8 mouse cellular contexts compared by ENCODE assay signal in the genomic region with DNA sequence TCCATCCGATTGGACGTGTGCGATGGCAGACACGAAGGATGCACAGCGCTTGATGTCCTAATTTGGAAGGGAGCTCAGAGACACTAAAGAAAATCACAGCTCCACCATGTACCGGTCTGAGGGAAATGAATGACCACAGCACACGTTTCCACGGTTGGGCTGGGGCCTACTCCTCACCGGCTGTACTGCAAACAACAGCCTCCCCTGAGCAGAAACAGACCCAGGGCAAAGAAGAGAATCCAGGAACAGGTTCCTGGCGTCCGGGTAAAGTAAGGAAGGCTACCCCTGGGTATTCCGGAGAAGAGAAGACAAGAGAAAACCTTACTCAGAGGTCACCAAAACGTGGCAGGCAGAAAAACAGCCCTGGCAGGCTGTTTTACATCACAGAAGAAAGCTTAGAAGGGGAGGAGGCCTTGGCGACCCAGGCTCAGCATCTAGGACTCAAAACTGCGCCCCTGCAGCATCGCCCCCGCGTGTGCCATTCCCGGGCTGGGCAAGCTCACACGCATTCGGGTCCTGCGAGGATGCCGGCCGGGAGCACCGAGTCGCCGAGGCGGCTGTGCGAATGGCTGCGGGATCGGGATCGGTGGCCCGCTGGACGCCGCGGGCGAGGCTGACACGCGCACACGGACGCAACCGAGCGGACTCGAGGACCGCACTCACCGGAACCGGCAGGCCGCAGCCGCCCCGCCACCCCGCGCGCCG. TPM values are rescaled to one million over a fixed set of nuclear protein-coding genes. Genes with fewer than 3 reads are reported as not detected.
DNase-seq lines count a peak whose midpoint lies in the region; ATAC-seq and TF ChIP-seq lines count a peak whose summit lies in the region.

No protein-coding gene starts in this region.

- H3K36me3 ChIP-seq in testis, adult 2 months (ENCODE audit: control insufficient read depth, insufficient read depth, low read length) = no peaks in the 10 kb centered on the region
- H3K36me3 ChIP-seq in forebrain, postnatal 0 days (ENCODE audit: insufficient read depth) = no peaks in the 10 kb centered on the region
- no peaks in the 10 kb centered on the region for H3K36me3 ChIP-seq in midbrain, embryonic 15.5 days (replicated peaks)

- H3K4me3 ChIP-seq in cerebellum, adult 2 months (replicated peaks; ENCODE audit: insufficient read depth, low read depth, low read length) = peak overlapping the region; percentile 79
- peak overlapping the region; percentile 95 for H3K4me3 ChIP-seq in testis, adult 2 months (ENCODE audit: control insufficient read depth, low read depth, low read length)
- peak overlapping the region; percentile 70 for H3K4me3 ChIP-seq in forebrain, postnatal 0 days (ENCODE audit: low read depth, low read length)
- peak overlapping the region; percentile 95 for H3K4me3 ChIP-seq in midbrain, embryonic 15.5 days

- no peaks in the 10 kb centered on the region for H3K9me3 ChIP-seq in forebrain, postnatal 0 days (ENCODE audit: low read length)
- no peaks in the 10 kb centered on the region for H3K9me3 ChIP-seq in midbrain, embryonic 15.5 days

- peak; percentile 84 for ATAC-seq in forebrain, postnatal 0 days
- ATAC-seq in midbrain, embryonic 15.5 days (replicated peaks) = peak; percentile 79

- H3K4me1 ChIP-seq in cerebellum, adult 2 months (ENCODE audit: control insufficient read depth, insufficient read depth, low read length) = peaks cover 8% of the 10 kb centered on the region
- peaks cover 18% of the 10 kb centered on the region for H3K4me1 ChIP-seq in testis, adult 2 months (ENCODE audit: control insufficient read depth, insufficient read depth, low read length)
- H3K4me1 ChIP-seq in forebrain, postnatal 0 days (ENCODE audit: insufficient read depth) = peaks cover 4% of the 10 kb centered on the region; the same call in 1 of the 2 replicates
- peaks cover 29% of the 10 kb centered on the region for H3K4me1 ChIP-seq in midbrain, embryonic 15.5 days

- DNase-seq in cerebellum, adult 2 months = peak in 1 of 2 experiments; percentile 51
- no peak for DNase-seq in cerebellum, adult 9-11 months
- no peak for DNase-seq in testis, postnatal 10 days (ENCODE audit: low spot score)
- DNase-seq in forebrain, postnatal 0 days = peak; percentile 76
- DNase-seq in left cerebral cortex, adult 8-10 months (ENCODE audit: low spot score in 2 of 2) = peak; percentile 32 to 33
- no peak for DNase-seq in c-Kit-positive CD71-positive TER-119-positive erythroid progenitor cells, embryonic 14.5 days (ENCODE audit: low spot score)

- no peak for TF ChIP-seq CTCF in cerebellum, adult 2 months (IDR thresholded peaks at IDR 0.05; ENCODE audit: borderline replicate concordance, insufficient read depth, low read depth, low read length)
- no peak for TF ChIP-seq CTCF in testis, adult 2 months (IDR thresholded peaks at IDR 0.05; ENCODE audit: control insufficient read depth, insufficient read depth, insufficient replicate concordance, low read depth, low read length)
- TF ChIP-seq CTCF in forebrain, postnatal 0 days (IDR thresholded peaks at IDR 0.05; ENCODE audit: low read depth) = peak; percentile 11; the same call in 1 of the 2 replicates

- H3K9ac ChIP-seq in forebrain, postnatal 0 days = peak overlapping the region; percentile 85
- peak overlapping the region; percentile 95 for H3K9ac ChIP-seq in midbrain, embryonic 15.5 days

- no peak for TF ChIP-seq POLR2A in cerebellum, adult 2 months (IDR thresholded peaks at IDR 0.05; ENCODE audit: borderline replicate concordance, insufficient read depth, low read length)
- peak; percentile 55 for TF ChIP-seq POLR2A in testis, adult 2 months (IDR thresholded peaks at IDR 0.05; ENCODE audit: control insufficient read depth, low read depth, low read length)

- H3K27me3 ChIP-seq in cerebellum, adult 2 months (ENCODE audit: control insufficient read depth, insufficient read depth, low read length) = no peaks in the 10 kb centered on the region
- no peaks in the 10 kb centered on the region for H3K27me3 ChIP-seq in testis, adult 2 months (ENCODE audit: control insufficient read depth, insufficient read depth, low read length)
- no peaks in the 10 kb centered on the region for H3K27me3 ChIP-seq in forebrain, postnatal 0 days (ENCODE audit: insufficient read depth, low read length)
- no peaks in the 10 kb centered on the region for H3K27me3 ChIP-seq in midbrain, embryonic 15.5 days (replicated peaks)

- H3K27ac ChIP-seq in cerebellum, adult 2 months (ENCODE audit: insufficient read depth, low read length) = peak overlapping the region; percentile 71
- H3K27ac ChIP-seq in testis, adult 2 months (ENCODE audit: control insufficient read depth, insufficient read depth, low read depth, low read length) = peak overlapping the region; percentile 41
- H3K27ac ChIP-seq in forebrain, postnatal 0 days (ENCODE audit: low read depth, low read length) = peak overlapping the region; percentile 93
- H3K27ac ChIP-seq in midbrain, embryonic 15.5 days = peak overlapping the region; percentile 96

- peak overlapping the region; percentile 58 for H3K4me2 ChIP-seq in forebrain, postnatal 0 days (ENCODE audit: low read depth)
- peak overlapping the region; percentile 80 for H3K4me2 ChIP-seq in midbrain, embryonic 15.5 days

- WGBS in cerebellum, adult 2 months = under 1% methylated on average over 54 of the region's 54 CpGs
- WGBS in forebrain, postnatal 0 days = 2% methylated on average over 54 of the region's 54 CpGs
- under 1% methylated on average over 54 of the region's 54 CpGs for WGBS in midbrain, embryonic 15.5 days

RNA-seq across cellular contexts. Expression of a gene that starts 0.8 kb away (rescaled TPM):
- polyA plus RNA-seq in cerebellum, adult 2 months (2012; rRNA removed) = 43.8 and 44.8 TPM in 2 replicates
- polyA plus RNA-seq in testis, adult 2 months (2012; rRNA removed) = 38.2 and 40.1 TPM in 2 replicates
- 9.5 and 13.9 TPM in 2 replicates for total RNA-seq in forebrain, postnatal 0 days (2014; rRNA removed)
- polyA plus RNA-seq in forebrain, postnatal 0 days (2015; fragmentation: Nextera tagmentation; extraction: Ambion mirVana) = 3.0 and 4.9 TPM in 2 replicates
- total RNA-seq in left cerebral cortex, adult 8-10 months (2022) = 10 to 100 TPM; 67.5 to 74.8 (median 70.6) TPM
- polyA plus RNA-seq in midbrain, embryonic 15.5 days (2015; fragmentation: Nextera tagmentation; extraction: Ambion mirVana) = 7.0 and 8.0 TPM in 2 replicates

RNA-seq across cellular contexts. Expression of a gene that starts 32.5 kb away (rescaled TPM):
- polyA plus RNA-seq in cerebellum, adult 2 months (2012; rRNA removed) = 29.0 and 29.7 TPM in 2 replicates
- polyA plus RNA-seq in testis, adult 2 months (2012; rRNA removed) = 4.3 and 4.9 TPM in 2 replicates
- total RNA-seq in forebrain, postnatal 0 days (2014; rRNA removed) = 45.3 and 55.4 TPM in 2 replicates
- 7.0 and 8.0 TPM in 2 replicates for polyA plus RNA-seq in forebrain, postnatal 0 days (2015; fragmentation: Nextera tagmentation; extraction: Ambion mirVana)
- 10 to 100 TPM; 59.1 to 68.3 (median 61.0) TPM for total RNA-seq in left cerebral cortex, adult 8-10 months (2022)
- 12.8 and 13.6 TPM in 2 replicates for polyA plus RNA-seq in midbrain, embryonic 15.5 days (2015; fragmentation: Nextera tagmentation; extraction: Ambion mirVana)

Comparison
In these comparisons a context has a peak if more than half of its experiments do, and no peak if none do; other contexts are left out.
1. DNase-seq: peak in forebrain, postnatal 0 days (single experiment) and left cerebral cortex, adult 8-10 months (2 of 2); none in cerebellum, adult 9-11 months (single experiment), testis, postnatal 10 days (single experiment) and c-Kit-positive CD71-positive TER-119-positive erythroid progenitor cells, embryonic 14.5 days (single experiment).
2. H3K27ac ChIP-seq: peak in every context shown above with its lines; median percentile 96 in midbrain, embryonic 15.5 days; 93 in forebrain, postnatal 0 days; 71 in cerebellum, adult 2 months; 41 in testis, adult 2 months.
3. Peak in every context shown above with its lines, with median percentiles within 50 percentile points of each other: H3K4me3 ChIP-seq.